Mouse (Mus musculus) spleen, adult 2 months (tissue): ENCODE results near the gene Dhx30.

Source experiments
- CTCF ChIP-seq: fragments of 200-500 bp; IDR thresholded peaks from 2 replicates; pipeline ENCODE4 v1.5.1; 2011; ENCODE audit warnings: mild to moderate bottlenecking, inconsistent platforms; ENCODE audit not compliant: insufficient read depth, insufficient read length, insufficient replicate concordance; ENCODE audit errors: extremely low read depth
- POLR2A ChIP-seq: fragments of 200-500 bp; IDR thresholded peaks from 2 replicates; pipeline ENCODE4 v1.6.1; 2011; ENCODE audit warnings: low read depth, low read length, inconsistent platforms

DNA sequence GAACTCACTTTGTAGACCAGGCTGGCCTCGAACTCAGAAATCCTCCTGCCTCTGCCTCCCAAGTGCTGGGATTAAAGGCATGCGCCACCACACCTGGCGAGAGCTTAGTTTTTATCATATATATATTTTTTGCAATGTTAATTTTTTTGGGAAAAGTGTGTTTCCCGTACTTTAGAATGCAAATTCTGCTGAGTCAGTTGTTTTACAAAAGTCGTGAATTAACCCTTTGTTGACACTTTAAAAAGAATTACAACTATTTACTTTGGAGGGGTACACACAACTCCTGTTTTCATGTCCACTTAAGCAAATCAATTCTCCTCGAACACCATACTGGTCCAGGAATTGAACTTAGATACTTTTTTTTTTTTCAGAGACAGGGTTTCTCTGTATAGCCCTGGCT is 15.3 kb upstream of the Dhx30 start:
- TF ChIP-seq CTCF (no peak), POLR2A (no peak)
